In genomic region chr11:118197508-118198295, GRCm38 (mm10) we compare ENCODE assay signal across 8 mouse cellular contexts. TPM values are rescaled to one million over a fixed set of nuclear protein-coding genes. Genes with fewer than 3 reads are reported as not detected.
DNase-seq lines count a peak whose midpoint lies in the region; ATAC-seq lines count a peak whose summit lies in the region.

No protein-coding gene starts in this region.

- H3K4me2 ChIP-seq in lung, embryonic 16.5 days (ENCODE audit: low read depth, low read length), result peak overlapping the region; percentile 28; the same call in 1 of the 2 replicates
- peak overlapping the region; percentile 3; the same call in 1 of the 2 replicates for H3K4me2 ChIP-seq in embryonic facial prominence, embryonic 11.5 days (ENCODE audit: low read depth, low read length)
- H3K4me2 ChIP-seq in midbrain, embryonic 14.5 days (ENCODE audit: low read length), result peak overlapping the region; percentile 91

- H3K4me1 ChIP-seq in lung, embryonic 16.5 days (replicated peaks; ENCODE audit: control insufficient read depth, insufficient read depth, low read length), result peaks cover 73% of the 10 kb centered on the region
- peaks cover 30% of the 10 kb centered on the region for H3K4me1 ChIP-seq in embryonic facial prominence, embryonic 11.5 days (ENCODE audit: control insufficient read depth, insufficient read depth, low read length)
- H3K4me1 ChIP-seq in midbrain, embryonic 14.5 days (ENCODE audit: control insufficient read depth, insufficient read depth, low read length), result peaks cover 69% of the 10 kb centered on the region

- H3K9me3 ChIP-seq in lung, embryonic 16.5 days (ENCODE audit: control insufficient read depth, low read length), result no peaks in the 10 kb centered on the region
- H3K9me3 ChIP-seq in embryonic facial prominence, embryonic 11.5 days (replicated peaks; ENCODE audit: control insufficient read depth, low read length), result no peaks in the 10 kb centered on the region
- no peaks in the 10 kb centered on the region for H3K9me3 ChIP-seq in midbrain, embryonic 14.5 days (ENCODE audit: control insufficient read depth, low read length)

- ATAC-seq in lung, embryonic 16.5 days (ENCODE audit: low read depth), result no peak
- 0 out of 2 replicates have a peak, but pooled peaks have one; percentile 34 for ATAC-seq in embryonic facial prominence, embryonic 11.5 days (replicated peaks; ENCODE audit: insufficient number of reproducible peaks, low FRiP score, low TSS enrichment, low read depth)
- peak; percentile 35; the same call in 1 of the 2 replicates for ATAC-seq in midbrain, embryonic 14.5 days (ENCODE audit: low FRiP score, low TSS enrichment)

- DNase-seq in lung, adult 18-20 months, result no peak
- peak; percentile 58 for DNase-seq in embryonic facial prominence, embryonic 11.5 days (ENCODE audit: low spot score)
- DNase-seq in heart, postnatal 4 days, result peak; percentile 67
- peak; percentile 78 to 83 for DNase-seq in layer of hippocampus, postnatal 10 days (ENCODE audit: low spot score in 2 of 2)
- DNase-seq in midbrain, embryonic 14.5 days, result peak; percentile 86
- DNase-seq in thymus, postnatal 14 days, result no peak
- DNase-seq in thymus, postnatal 10 days (ENCODE audit: low spot score in 2 of 2), result no peak

- no peaks in the 10 kb centered on the region for H3K27me3 ChIP-seq in lung, embryonic 16.5 days (ENCODE audit: control insufficient read depth, insufficient read depth, low read depth, low read length)
- H3K27me3 ChIP-seq in embryonic facial prominence, embryonic 11.5 days (ENCODE audit: control insufficient read depth, insufficient read depth, low read length), result no peaks in the 10 kb centered on the region
- H3K27me3 ChIP-seq in midbrain, embryonic 14.5 days (ENCODE audit: control insufficient read depth, insufficient read depth, low read length), result no peaks in the 10 kb centered on the region

- WGBS in lung, embryonic 16.5 days, result 29% methylated on average over 13 of the region's 13 CpGs
- 24% methylated on average over 13 of the region's 13 CpGs for WGBS in embryonic facial prominence, embryonic 11.5 days
- WGBS in midbrain, embryonic 14.5 days, result 13% methylated on average over 13 of the region's 13 CpGs

- H3K27ac ChIP-seq in lung, embryonic 16.5 days (ENCODE audit: low read length), result no peak overlapping the region
- H3K27ac ChIP-seq in embryonic facial prominence, embryonic 11.5 days (replicated peaks; ENCODE audit: low read depth, low read length), result peak overlapping the region; percentile 31; the same call in 1 of the 2 replicates
- peak overlapping the region; percentile 91 for H3K27ac ChIP-seq in midbrain, embryonic 14.5 days (replicated peaks; ENCODE audit: low read depth, low read length)

- H3K36me3 ChIP-seq in lung, embryonic 16.5 days (ENCODE audit: control insufficient read depth, insufficient read depth, low read length), result no peaks in the 10 kb centered on the region
- H3K36me3 ChIP-seq in embryonic facial prominence, embryonic 11.5 days (replicated peaks; ENCODE audit: control insufficient read depth, insufficient read depth, low read depth, low read length), result no peaks in the 10 kb centered on the region
- peaks cover 11% of the 10 kb centered on the region for H3K36me3 ChIP-seq in midbrain, embryonic 14.5 days (ENCODE audit: control insufficient read depth, insufficient read depth, low read length)

- no peak overlapping the region for H3K4me3 ChIP-seq in lung, embryonic 16.5 days (ENCODE audit: low read length)
- no peak overlapping the region for H3K4me3 ChIP-seq in embryonic facial prominence, embryonic 11.5 days (ENCODE audit: low read depth, low read length)
- peak overlapping the region; percentile 29 for H3K4me3 ChIP-seq in midbrain, embryonic 14.5 days (replicated peaks; ENCODE audit: low read depth, low read length)

- H3K9ac ChIP-seq in lung, embryonic 16.5 days (ENCODE audit: low read length), result peak overlapping the region; percentile 17; the same call in 1 of the 2 replicates
- peak overlapping the region; percentile 39; the same call in 1 of the 2 replicates for H3K9ac ChIP-seq in embryonic facial prominence, embryonic 11.5 days (replicated peaks; ENCODE audit: low read length)
- H3K9ac ChIP-seq in midbrain, embryonic 14.5 days (replicated peaks; ENCODE audit: low read length), result peak overlapping the region; percentile 59

RNA-seq across cellular contexts. Expression of gene Cyth1, which starts 50.7 kb away (rescaled TPM):
- polyA plus RNA-seq in lung, embryonic 16.5 days (2015; fragmentation: Nextera tagmentation; extraction: Ambion mirVana), result 14.1 and 14.4 TPM in 2 replicates
- 10.3 and 11.4 TPM in 2 replicates for polyA plus RNA-seq in embryonic facial prominence, embryonic 11.5 days (2014; fragmentation: Nextera tagmentation; extraction: Ambion mirVana)
- total RNA-seq in heart, postnatal 4 days (2021), result 10 to 100 TPM; 38.3 to 39.1 TPM
- 10 to 100 TPM; 59.3 to 63.5 TPM for total RNA-seq in layer of hippocampus, postnatal 10 days (2021)
- 23.3 and 33.3 TPM in 2 replicates for polyA plus RNA-seq in midbrain, embryonic 14.5 days (2014; fragmentation: Nextera tagmentation; extraction: Ambion mirVana)

Comparison
In these comparisons a context has a peak if more than half of its experiments do, and no peak if none do; other contexts are left out.
1. H3K4me2 ChIP-seq: peak in every context shown above with its lines; median percentile 91 in midbrain, embryonic 14.5 days; 28 in lung, embryonic 16.5 days; 3 in embryonic facial prominence, embryonic 11.5 days.
2. DNase-seq: peak in embryonic facial prominence, embryonic 11.5 days (single experiment), heart, postnatal 4 days (single experiment), layer of hippocampus, postnatal 10 days (2 of 2) and midbrain, embryonic 14.5 days (single experiment); none in lung, adult 18-20 months (0 of 2), thymus, postnatal 14 days (single experiment) and thymus, postnatal 10 days (0 of 2).
3. Peak in every context shown above with its lines, with median percentiles within 50 percentile points of each other: H3K9ac ChIP-seq.